Mouse (Mus musculus): ENCODE measurements around the gene Hyal1. TPM values are rescaled to one million over a fixed set of nuclear protein-coding genes. Genes with fewer than 3 reads are reported as not detected.

The Hyal1 gene
- polyA plus RNA-seq, 1 experiment: 13.9 TPM

- H3K4me1 ChIP-seq (ENCODE audit: control insufficient read depth, insufficient read depth, low read length): peaks cover 5% of the 10 kb centered on the region; the same call in 1 of the 2 replicates
- H3K27ac ChIP-seq (ENCODE audit: insufficient read depth, low read length): no peak overlapping the region
- TF ChIP-seq CTCF (IDR thresholded peaks at IDR 0.05; ENCODE audit: borderline replicate concordance, insufficient read depth, low read length) (no peak), POLR2A (IDR thresholded peaks at IDR 0.05; ENCODE audit: low read depth, low read length) (no peak)
- H3K4me3 ChIP-seq (ENCODE audit: insufficient read depth, low read length): peak overlapping the region; percentile 78
These were observed 11.3 kb downstream of the Hyal1 start for GRCm38 (mm10) chr9:107587833-107588639.

DNA sequence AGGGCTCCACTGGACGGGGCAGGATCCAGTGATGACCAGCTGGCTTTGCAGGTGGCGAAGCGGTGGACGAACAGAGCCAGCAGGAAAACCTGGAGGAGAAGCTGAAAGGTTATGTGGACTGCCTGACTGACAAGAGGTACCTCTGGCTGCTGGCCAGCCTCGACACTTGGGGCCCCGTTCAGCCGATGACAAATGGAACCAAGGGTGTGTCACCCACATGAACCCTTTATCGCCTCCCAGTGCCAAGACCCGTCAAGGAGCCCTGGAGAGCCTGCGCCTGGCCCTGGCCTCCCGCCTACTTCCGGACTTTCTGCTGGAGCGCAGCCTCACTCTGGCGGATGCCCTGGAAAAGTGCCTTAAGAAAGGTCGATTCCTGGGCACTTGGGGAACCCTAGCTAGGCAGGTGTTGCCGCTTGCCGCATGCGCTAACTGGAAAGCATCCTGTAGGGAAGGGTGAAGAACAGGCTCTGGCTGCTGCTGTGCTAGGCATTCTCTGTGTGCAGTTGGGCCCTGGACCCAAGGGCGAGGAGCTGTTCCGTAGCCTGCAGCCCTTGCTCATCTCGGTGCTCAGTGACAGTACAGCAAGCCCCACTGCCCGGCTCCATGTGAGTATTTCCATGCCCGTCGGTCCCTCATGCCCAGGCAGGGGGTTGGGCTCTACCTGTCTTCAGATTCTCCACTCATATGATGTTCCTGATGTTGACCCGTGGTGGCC is 13.5 kb downstream of the Hyal1 start:
- Histone ChIP-seq H3K4me3 (ENCODE audit: insufficient read depth, low read length) (no peak overlapping the region), H3K27ac (ENCODE audit: insufficient read depth, low read length) (no peak overlapping the region), H3K4me1 (ENCODE audit: control insufficient read depth, insufficient read depth, low read length) (peaks cover 5% of the 10 kb centered on the region; the same call in 1 of the 2 replicates)
- no peak for TF ChIP-seq POLR2A (IDR thresholded peaks at IDR 0.05; ENCODE audit: low read depth, low read length)

GRCm38 (mm10) chr9:107590773-107591060 is 14.0 kb downstream of the Hyal1 start:
- Histone ChIP-seq H3K4me3 (ENCODE audit: insufficient read depth, low read length) (no peak overlapping the region), H3K27ac (ENCODE audit: insufficient read depth, low read length) (no peak overlapping the region), H3K4me1 (ENCODE audit: control insufficient read depth, insufficient read depth, low read length) (peaks cover 5% of the 10 kb centered on the region; the same call in 1 of the 2 replicates)
- no peak for TF ChIP-seq CTCF (IDR thresholded peaks at IDR 0.05; ENCODE audit: borderline replicate concordance, insufficient read depth, low read length)
- TF ChIP-seq POLR2A (IDR thresholded peaks at IDR 0.05; ENCODE audit: low read depth, low read length): no peak

- no peak for TF ChIP-seq POLR2A (IDR thresholded peaks at IDR 0.05; ENCODE audit: low read depth, low read length)
- TF ChIP-seq CTCF (IDR thresholded peaks at IDR 0.05; ENCODE audit: borderline replicate concordance, insufficient read depth, low read length): no peak
- Histone ChIP-seq H3K4me1 (ENCODE audit: control insufficient read depth, insufficient read depth, low read length) (peaks cover 5% of the 10 kb centered on the region; the same call in 1 of the 2 replicates), H3K27ac (ENCODE audit: insufficient read depth, low read length) (no peak overlapping the region), H3K4me3 (ENCODE audit: insufficient read depth, low read length) (no peak overlapping the region)
These were observed 16.6 kb downstream of the Hyal1 start for GRCm38 (mm10) chr9:107593101-107593976.

DNA sequence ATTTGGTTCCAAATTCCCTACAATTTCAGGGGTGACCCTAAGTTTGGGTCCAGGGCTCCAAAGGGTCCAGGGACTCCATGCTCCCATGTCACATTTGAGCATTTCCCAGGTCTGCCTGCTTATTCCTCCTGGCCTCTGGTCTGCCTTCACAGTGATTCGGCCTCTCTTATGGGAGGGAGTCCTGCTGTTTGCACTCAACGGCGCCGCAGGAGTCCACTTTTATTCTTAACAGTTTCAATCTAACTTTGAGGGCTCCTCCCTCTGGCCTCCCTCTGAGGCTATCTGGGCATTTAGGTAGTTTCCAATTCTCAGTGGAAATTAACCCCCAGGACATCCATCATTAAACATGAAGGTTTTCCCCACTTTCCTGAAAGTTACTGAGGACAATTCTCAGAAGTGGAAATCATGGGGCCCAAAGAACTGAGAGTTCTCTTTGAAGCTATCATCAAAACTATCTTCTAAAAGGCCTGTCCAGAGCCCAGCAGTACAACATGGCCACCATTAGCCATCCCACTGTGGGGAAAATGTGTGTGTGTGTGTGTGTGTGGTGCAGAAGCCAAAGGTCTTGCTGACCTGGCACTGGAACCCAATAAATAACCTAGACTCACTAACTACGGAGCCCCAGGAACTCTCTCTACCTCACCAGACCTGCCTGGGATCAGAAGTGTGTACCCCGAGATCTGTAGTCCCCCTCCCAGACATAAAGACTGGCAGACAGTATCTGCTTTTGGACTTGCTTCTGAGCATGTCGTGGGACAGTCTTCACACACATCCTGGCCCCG is 17.7 kb downstream of the Hyal1 start:
- TF ChIP-seq CTCF (IDR thresholded peaks at IDR 0.05; ENCODE audit: borderline replicate concordance, insufficient read depth, low read length): no peak
- TF ChIP-seq POLR2A (IDR thresholded peaks at IDR 0.05; ENCODE audit: low read depth, low read length): no peak

DNA sequence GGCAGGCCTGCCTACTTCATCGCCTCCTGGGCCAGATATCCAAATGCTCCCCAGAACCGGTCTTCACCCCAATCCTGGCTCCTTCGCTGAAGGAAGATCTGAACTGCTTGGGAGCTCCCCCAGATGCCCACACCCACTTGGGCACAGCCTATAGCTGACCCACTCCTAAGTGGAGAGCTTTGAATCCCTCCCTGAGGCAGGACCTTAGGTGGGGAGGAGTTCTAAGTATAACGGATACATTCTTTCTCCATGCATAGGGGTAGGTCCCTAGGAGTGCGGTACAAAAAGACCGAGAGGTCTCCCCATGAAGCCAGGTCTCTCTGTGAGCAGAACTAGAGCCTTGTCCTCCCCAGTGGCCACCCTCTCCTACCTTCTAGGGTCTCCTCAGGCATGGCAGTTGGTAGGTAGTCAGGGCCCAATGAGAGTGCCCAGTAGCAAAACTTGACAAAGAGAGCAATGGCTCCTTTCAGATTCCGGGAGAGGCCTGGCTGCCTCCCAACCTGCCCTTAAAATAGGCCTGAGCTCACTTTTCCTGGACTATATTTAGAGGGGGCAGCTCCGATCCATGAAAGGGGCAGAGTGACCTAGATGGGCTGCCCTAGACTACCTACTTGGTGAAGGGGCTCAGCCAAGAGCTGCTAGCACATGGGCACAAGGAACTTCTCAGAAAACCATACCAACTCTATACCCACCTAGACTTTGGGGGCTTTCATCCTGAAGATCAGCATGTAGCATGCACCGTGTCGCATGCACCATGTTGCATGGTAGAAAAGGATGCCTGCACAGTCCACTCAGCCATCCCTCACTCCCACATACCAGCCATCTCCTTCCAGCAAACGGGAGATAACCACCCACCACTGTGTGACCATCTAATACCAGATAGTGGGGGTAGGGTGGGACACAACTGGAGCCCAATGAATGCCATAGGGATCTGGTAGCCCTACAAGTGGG is 20.2 kb downstream of the Hyal1 start:
- no peak for TF ChIP-seq POLR2A (IDR thresholded peaks at IDR 0.05; ENCODE audit: low read depth, low read length)
- TF ChIP-seq CTCF (IDR thresholded peaks at IDR 0.05; ENCODE audit: borderline replicate concordance, insufficient read depth, low read length): no peak
- Histone ChIP-seq H3K4me1 (ENCODE audit: control insufficient read depth, insufficient read depth, low read length) (no peaks in the 10 kb centered on the region), H3K4me3 (ENCODE audit: insufficient read depth, low read length) (no peak overlapping the region), H3K27ac (ENCODE audit: insufficient read depth, low read length) (no peak overlapping the region)

More for the DNA sequence above, 17.7 kb downstream of the Hyal1 start:
- Histone ChIP-seq H3K4me3 (ENCODE audit: insufficient read depth, low read length) (no peak overlapping the region), H3K4me1 (ENCODE audit: control insufficient read depth, insufficient read depth, low read length) (no peaks in the 10 kb centered on the region), H3K27ac (ENCODE audit: insufficient read depth, low read length) (no peak overlapping the region)

- Histone ChIP-seq H3K4me1 (ENCODE audit: control insufficient read depth, insufficient read depth, low read length) (no peaks in the 10 kb centered on the region), H3K4me3 (ENCODE audit: insufficient read depth, low read length) (no peak overlapping the region), H3K27ac (ENCODE audit: insufficient read depth, low read length) (no peak overlapping the region)
- TF ChIP-seq CTCF (IDR thresholded peaks at IDR 0.05; ENCODE audit: borderline replicate concordance, insufficient read depth, low read length) (no peak), POLR2A (IDR thresholded peaks at IDR 0.05; ENCODE audit: low read depth, low read length) (no peak)
These were observed 21.7 kb downstream of the Hyal1 start for GRCm38 (mm10) chr9:107598385-107598784.

GRCm38 (mm10) chr9:107599433-107599832 is 22.7 kb downstream of the Hyal1 start:
- Histone ChIP-seq H3K4me1 (ENCODE audit: control insufficient read depth, insufficient read depth, low read length) (no peaks in the 10 kb centered on the region), H3K4me3 (ENCODE audit: insufficient read depth, low read length) (no peak overlapping the region), H3K27ac (ENCODE audit: insufficient read depth, low read length) (no peak overlapping the region)
- TF ChIP-seq CTCF (IDR thresholded peaks at IDR 0.05; ENCODE audit: borderline replicate concordance, insufficient read depth, low read length): no peak
- no peak for TF ChIP-seq POLR2A (IDR thresholded peaks at IDR 0.05; ENCODE audit: low read depth, low read length)

Measured in embryonic fibroblast, embryonic 13.5 days (primary cell).